Mouse (Mus musculus): ENCODE data around the gene Ldha. TPM values are rescaled to one million over a fixed set of nuclear protein-coding genes. Genes with fewer than 3 reads are reported as not detected.
A peak's percentile ranks its signal among the peaks of the same experiment; 100 is the strongest.

The Ldha gene
- polyA plus RNA-seq (2015; fragmentation: Nextera tagmentation; extraction: Ambion mirVana) = 1,258 and 1,338 TPM in 2 replicates

DNA sequence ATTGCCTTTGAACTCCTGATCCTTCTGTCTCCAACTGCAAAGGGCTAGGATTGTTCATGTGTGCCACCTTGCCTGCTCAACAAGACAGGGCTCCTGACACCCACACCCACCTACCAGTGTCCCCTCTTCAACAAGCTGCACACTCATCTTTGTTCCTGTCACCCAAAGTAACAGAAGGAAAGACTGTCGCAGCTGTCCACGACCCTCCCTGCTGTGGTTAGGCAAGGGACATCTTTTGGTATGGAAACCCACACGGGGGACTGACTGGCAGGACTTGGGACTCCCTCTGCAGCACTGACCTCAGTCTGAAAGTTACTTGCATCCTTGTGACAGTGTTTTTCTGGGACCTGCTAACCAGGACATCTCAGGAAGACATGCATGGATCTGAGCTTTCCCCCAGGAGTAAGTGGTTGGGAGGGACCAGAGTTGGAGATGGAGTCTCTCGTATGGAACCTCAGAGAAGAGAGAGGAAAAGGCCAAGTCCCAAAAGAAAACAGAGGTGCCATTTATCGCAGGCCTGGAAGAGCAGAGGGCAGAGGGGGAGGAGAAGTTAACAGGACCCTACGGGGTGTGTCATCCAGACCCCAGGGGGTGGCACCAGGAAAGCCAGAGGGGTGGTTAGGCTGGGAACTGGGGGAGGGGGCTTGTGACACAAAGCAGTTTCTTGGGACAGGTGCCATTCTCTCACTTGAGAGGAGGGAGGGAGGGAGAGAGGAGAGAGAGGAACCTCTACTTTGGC, at the start of gene Ldha:
Ldha (plus strand) TSS at position 689 of the 739 bp plus-strand sequence.
- Histone ChIP-seq H3K4me3 (ENCODE audit: low read depth, low read length) (no peak within 1 kb of the TSS), H3K4me2 (replicated peaks; ENCODE audit: low read depth) (no peak within 1 kb of the TSS), H3K9ac (ENCODE audit: low read depth, low read length) (no peak within 1 kb of the TSS), H3K27me3 (replicated peaks; ENCODE audit: control insufficient read depth, insufficient read depth, low read length) (no peaks in the 10 kb centered on the region), H3K4me1 (replicated peaks; ENCODE audit: control insufficient read depth, insufficient read depth, low read length) (peaks cover 21% of the 10 kb centered on the region), H3K36me3 (ENCODE audit: control insufficient read depth, insufficient read depth) (no peaks in the 10 kb centered on the region), H3K27ac (ENCODE audit: low read depth, low read length) (peak within 1 kb of the TSS; percentile 91), H3K9me3 (ENCODE audit: control insufficient read depth) (no peaks in the 10 kb centered on the region)
- no peak for TF ChIP-seq CTCF (IDR thresholded peaks at IDR 0.05; ENCODE audit: low read depth)
- no peak for ATAC-seq
- 52% methylated on average over 6 of the region's 6 CpGs for WGBS

DNA sequence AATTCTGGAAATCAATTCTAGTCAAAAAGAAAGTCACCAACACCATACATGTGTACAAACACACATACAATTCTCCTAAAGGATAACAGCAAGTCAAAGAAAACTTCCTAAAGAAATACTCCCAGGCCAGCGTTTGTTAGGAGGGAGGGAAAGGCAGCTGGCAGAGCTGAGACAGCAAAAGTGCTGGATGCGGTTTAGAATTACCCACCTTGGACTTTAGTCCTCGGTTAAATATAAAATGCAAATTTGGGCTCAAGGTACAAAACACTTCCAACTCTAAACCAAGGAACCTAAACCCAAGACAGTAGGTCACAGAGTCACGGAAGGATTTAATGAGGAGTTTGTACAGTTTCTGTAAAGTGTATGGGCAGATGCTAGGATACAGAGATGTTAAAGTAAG, 47.4 kb upstream of the Ldha start:
- Histone ChIP-seq H3K27me3 (replicated peaks; ENCODE audit: control insufficient read depth, insufficient read depth, low read length) (no peaks in the 10 kb centered on the region), H3K9me3 (ENCODE audit: control insufficient read depth) (no peaks in the 10 kb centered on the region), H3K9ac (ENCODE audit: low read depth, low read length) (no peak overlapping the region), H3K4me2 (replicated peaks; ENCODE audit: low read depth) (peak overlapping the region; percentile 93), H3K36me3 (ENCODE audit: control insufficient read depth, insufficient read depth) (peaks cover 7% of the 10 kb centered on the region), H3K27ac (ENCODE audit: low read depth, low read length) (peak overlapping the region; percentile 42; the same call in 1 of the 2 replicates), H3K4me1 (replicated peaks; ENCODE audit: control insufficient read depth, insufficient read depth, low read length) (no peaks in the 10 kb centered on the region), H3K4me3 (ENCODE audit: low read depth, low read length) (no peak overlapping the region)
- 36% methylated on average over 4 of the region's 4 CpGs for WGBS
- peak; percentile 17; the same call in 1 of the 2 replicates for ATAC-seq
- no peak for TF ChIP-seq CTCF (IDR thresholded peaks at IDR 0.05; ENCODE audit: low read depth)

DNA sequence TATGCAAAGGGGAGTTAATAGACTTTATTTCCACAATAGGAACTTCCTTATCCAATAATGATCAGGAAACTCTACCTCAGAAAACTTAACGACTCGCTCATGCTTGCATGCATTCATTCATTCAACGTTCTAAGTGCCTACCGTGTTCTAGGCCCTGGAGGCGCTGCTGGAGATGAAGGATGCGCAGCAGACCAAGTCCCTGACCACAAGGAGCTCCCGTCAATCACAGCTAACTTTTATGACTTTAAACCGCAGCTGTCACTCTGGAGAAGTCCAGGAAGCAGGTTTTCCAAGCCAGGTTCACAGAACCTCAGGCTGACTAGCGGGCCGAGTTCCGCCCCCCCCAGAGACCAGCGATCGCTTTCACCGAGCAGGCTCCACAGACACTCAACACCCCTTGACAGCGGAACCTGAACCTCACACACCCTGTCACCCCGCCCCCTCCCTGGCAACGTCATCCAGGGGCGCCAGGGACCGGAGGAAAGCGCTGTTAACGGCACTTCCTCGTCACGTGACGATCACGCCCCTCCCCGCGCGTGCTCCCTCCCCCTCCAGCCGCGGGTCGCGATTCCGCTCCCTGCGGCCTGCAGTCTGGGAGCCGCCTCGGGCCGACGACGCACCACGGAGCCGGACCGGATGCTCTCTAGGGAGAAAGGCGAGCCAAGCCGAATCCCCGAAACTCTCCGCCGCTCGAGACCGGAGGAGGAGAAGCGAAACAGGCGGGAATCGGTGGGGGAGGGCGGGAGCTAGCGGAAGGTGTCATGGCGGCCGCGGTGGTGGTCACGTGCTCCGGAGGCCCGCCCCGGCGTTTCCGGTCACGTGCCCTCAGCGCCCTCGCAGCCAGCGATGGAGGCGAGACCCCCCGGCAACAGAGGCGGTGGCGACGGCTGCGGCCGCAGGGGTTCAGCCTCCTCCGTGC, 45.7 kb upstream of the Ldha start, which contains the start of the genes Hps5 and Gtf2h1:
Hps5 (minus strand) TSS at position 778 of the 919 bp plus-strand sequence.
Gtf2h1 (plus strand) TSS at position 817 of the 919 bp plus-strand sequence.
- peak; percentile 95 for ATAC-seq
- H3K36me3 ChIP-seq (ENCODE audit: control insufficient read depth, insufficient read depth) = peaks cover 6% of the 10 kb centered on the region
- no peaks in the 10 kb centered on the region for H3K27me3 ChIP-seq (replicated peaks; ENCODE audit: control insufficient read depth, insufficient read depth, low read length)
- H3K9me3 ChIP-seq (ENCODE audit: control insufficient read depth) = no peaks in the 10 kb centered on the region
- H3K9ac ChIP-seq (ENCODE audit: low read depth, low read length) = peak within 1 kb of the TSS; percentile 90
- WGBS = under 1% methylated on average over 68 of the region's 75 CpGs
- peak within 1 kb of the TSS; percentile 94 for H3K4me3 ChIP-seq (ENCODE audit: low read depth, low read length)
- no peak for TF ChIP-seq CTCF (IDR thresholded peaks at IDR 0.05; ENCODE audit: low read depth)
- H3K4me2 ChIP-seq (replicated peaks; ENCODE audit: low read depth) = peak within 1 kb of the TSS; percentile 93
- no peaks in the 10 kb centered on the region for H3K4me1 ChIP-seq (replicated peaks; ENCODE audit: control insufficient read depth, insufficient read depth, low read length)
- peak within 1 kb of the TSS; percentile 84 for H3K27ac ChIP-seq (ENCODE audit: low read depth, low read length)

DNA sequence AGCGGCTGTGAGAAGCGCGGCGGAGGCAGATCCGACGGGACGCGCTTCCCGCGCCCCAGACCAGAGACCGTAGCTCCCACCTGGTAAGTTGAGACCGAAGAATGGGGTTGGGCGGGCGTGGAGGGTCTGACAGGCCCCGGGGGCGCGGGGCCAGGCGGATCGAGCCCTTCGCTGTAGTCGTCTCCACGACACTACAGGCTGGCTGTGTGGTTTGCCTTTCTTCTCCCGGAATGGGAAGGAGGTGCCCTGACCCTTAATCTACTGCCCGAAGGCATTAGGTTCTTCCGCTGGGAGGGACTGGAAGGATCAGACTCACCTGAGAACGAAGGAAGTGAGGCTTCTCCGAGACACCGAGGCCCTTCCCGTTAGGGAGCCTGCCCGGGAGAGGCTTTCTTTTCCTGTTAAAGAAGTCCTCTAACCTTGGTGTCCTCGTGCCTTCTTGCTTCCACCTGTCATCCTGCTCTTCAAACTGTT, 45.0 kb upstream of the Ldha start:
- H3K36me3 ChIP-seq (ENCODE audit: control insufficient read depth, insufficient read depth) = peaks cover 10% of the 10 kb centered on the region
- H3K9ac ChIP-seq (ENCODE audit: low read depth, low read length) = peak overlapping the region; percentile 90
- H3K4me3 ChIP-seq (ENCODE audit: low read depth, low read length) = peak overlapping the region; percentile 94
- under 1% methylated on average over 30 of the region's 31 CpGs for WGBS
- H3K4me2 ChIP-seq (replicated peaks; ENCODE audit: low read depth) = peak overlapping the region; percentile 93
- H3K4me1 ChIP-seq (replicated peaks; ENCODE audit: control insufficient read depth, insufficient read depth, low read length) = no peaks in the 10 kb centered on the region
- no peak for TF ChIP-seq CTCF (IDR thresholded peaks at IDR 0.05; ENCODE audit: low read depth)
- H3K27ac ChIP-seq (ENCODE audit: low read depth, low read length) = peak overlapping the region; percentile 84
- H3K27me3 ChIP-seq (replicated peaks; ENCODE audit: control insufficient read depth, insufficient read depth, low read length) = no peaks in the 10 kb centered on the region
- peak; percentile 23 for ATAC-seq
- H3K9me3 ChIP-seq (ENCODE audit: control insufficient read depth) = no peaks in the 10 kb centered on the region

DNA sequence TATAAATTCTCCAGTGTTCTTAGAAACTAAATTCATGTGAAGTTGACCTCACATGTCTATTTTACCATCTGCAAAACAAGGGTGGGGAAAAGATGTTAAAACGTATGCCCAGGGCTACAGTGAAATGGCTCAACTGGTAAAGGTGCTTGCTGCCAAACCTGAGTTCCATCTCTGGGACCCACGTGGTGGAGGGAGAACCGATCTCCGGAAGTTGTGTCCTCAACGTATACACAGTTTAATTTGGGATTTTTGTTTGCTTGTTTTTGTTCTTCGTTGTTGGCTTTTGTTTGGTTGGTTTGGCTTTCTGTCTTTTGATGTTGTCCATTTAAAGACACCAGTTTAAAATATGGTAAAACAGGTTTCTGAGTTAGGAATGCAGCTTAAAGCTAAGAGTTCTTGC, 44.5 kb upstream of the Ldha start:
- no peak for ATAC-seq
- H3K9ac ChIP-seq (ENCODE audit: low read depth, low read length) = peak overlapping the region; percentile 90
- H3K4me1 ChIP-seq (replicated peaks; ENCODE audit: control insufficient read depth, insufficient read depth, low read length) = no peaks in the 10 kb centered on the region
- 0 out of 2 replicates have a peak overlapping the region, but pooled peaks have one; percentile 84 for H3K27ac ChIP-seq (ENCODE audit: low read depth, low read length)
- H3K27me3 ChIP-seq (replicated peaks; ENCODE audit: control insufficient read depth, insufficient read depth, low read length) = no peaks in the 10 kb centered on the region
- WGBS = 36% methylated on average over 6 of the region's 6 CpGs
- peak overlapping the region; percentile 94 for H3K4me3 ChIP-seq (ENCODE audit: low read depth, low read length)
- no peak for TF ChIP-seq CTCF (IDR thresholded peaks at IDR 0.05; ENCODE audit: low read depth)
- peaks cover 15% of the 10 kb centered on the region for H3K36me3 ChIP-seq (ENCODE audit: control insufficient read depth, insufficient read depth)
- H3K4me2 ChIP-seq (replicated peaks; ENCODE audit: low read depth) = peak overlapping the region; percentile 93
- no peaks in the 10 kb centered on the region for H3K9me3 ChIP-seq (ENCODE audit: control insufficient read depth)

DNA sequence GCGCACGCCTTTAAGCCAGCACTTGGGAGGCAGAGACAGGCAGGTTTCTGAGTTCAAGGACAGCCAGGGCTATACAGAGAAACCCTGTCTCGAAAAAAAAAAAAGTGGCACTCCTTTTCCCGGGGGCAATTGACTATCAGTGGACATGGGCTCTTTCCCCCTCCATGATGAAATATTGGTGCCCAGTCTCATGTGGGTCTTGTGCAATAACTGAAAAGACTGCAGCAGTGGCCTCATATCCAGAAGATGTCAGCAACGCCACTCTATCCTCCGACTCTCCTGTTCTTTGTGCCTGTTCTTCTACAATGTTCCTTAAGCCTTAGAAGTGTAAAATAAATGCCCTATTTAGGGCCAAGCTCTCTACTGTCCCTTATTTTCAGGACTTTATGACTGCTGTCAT, 30.9 kb upstream of the Ldha start:
- Histone ChIP-seq H3K36me3 (ENCODE audit: control insufficient read depth, insufficient read depth) (peaks cover 73% of the 10 kb centered on the region), H3K9me3 (ENCODE audit: control insufficient read depth) (no peaks in the 10 kb centered on the region), H3K9ac (ENCODE audit: low read depth, low read length) (no peak overlapping the region), H3K27ac (ENCODE audit: low read depth, low read length) (no peak overlapping the region), H3K4me1 (replicated peaks; ENCODE audit: control insufficient read depth, insufficient read depth, low read length) (no peaks in the 10 kb centered on the region), H3K27me3 (replicated peaks; ENCODE audit: control insufficient read depth, insufficient read depth, low read length) (no peaks in the 10 kb centered on the region), H3K4me2 (replicated peaks; ENCODE audit: low read depth) (no peak overlapping the region), H3K4me3 (ENCODE audit: low read depth, low read length) (no peak overlapping the region)
- TF ChIP-seq CTCF (IDR thresholded peaks at IDR 0.05; ENCODE audit: low read depth) = no peak
- ATAC-seq = no peak
- WGBS = 91% methylated on average over 6 of the region's 6 CpGs
